Mouse (Mus musculus): ENCODE data around the gene Mdm2.

GRCm38 (mm10) chr10:117652930-117653778 lies 57.4 kb downstream of the Mdm2 start:
- no peak for TF ChIP-seq CTCF (IDR thresholded peaks at IDR 0.05; ENCODE audit: low read depth, low read length)
- TF ChIP-seq POLR2A (IDR thresholded peaks at IDR 0.05; ENCODE audit: extremely low read depth, insufficient read depth, low read length): no peak
